Mouse (Mus musculus): ENCODE measurements around the gene Zbed4.
"Not testable (repeated sequence)": the region's sequence is repeated elsewhere in the genome, so short reads cannot be mapped to it uniquely, and the experiment has no call there.

Zbed4 gene

GRCm38 (mm10) chr15:88751564-88752402 lies at the start of gene Zbed4:
Zbed4 (plus strand) TSS chr15:88751660.
- DNase-seq (ENCODE audit: low spot score in 2 of 2): peak in 1 of 2 experiments; percentile 23

- DNase-seq (ENCODE audit: low spot score in 2 of 2): peak; percentile 46 to 65
These were observed 49.0 kb upstream of the Zbed4 start for GRCm38 (mm10) chr15:88702501-88702900.

- no peak for DNase-seq (ENCODE audit: low spot score in 2 of 2)
These were observed 47.2 kb upstream of the Zbed4 start for GRCm38 (mm10) chr15:88704284-88704683.

DNA sequence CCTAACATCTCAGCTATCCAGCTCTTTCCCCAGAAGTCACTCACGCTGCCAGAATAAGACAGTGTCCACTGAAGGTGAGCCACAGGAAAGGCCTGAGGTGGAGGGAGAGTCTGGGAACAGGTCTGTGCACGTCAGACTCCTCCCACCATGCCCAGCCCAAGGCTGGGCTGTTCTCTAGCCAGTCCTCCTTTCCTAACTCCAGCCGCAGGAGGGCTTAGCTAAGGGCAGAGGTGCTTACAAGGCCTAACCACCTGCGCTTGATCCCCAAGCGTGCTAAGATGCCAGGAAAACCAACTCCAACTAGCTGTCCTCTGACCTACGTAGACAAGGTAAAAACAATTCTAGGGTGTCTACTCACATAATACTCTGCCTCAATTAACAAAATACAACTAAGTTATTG lies 45.1 kb upstream of the Zbed4 start:
- no peak for DNase-seq (ENCODE audit: low spot score in 2 of 2)

- DNase-seq (ENCODE audit: low spot score in 2 of 2): not testable (repeated sequence)
These were observed 44.5 kb upstream of the Zbed4 start for GRCm38 (mm10) chr15:88706987-88707386.

GRCm38 (mm10) chr15:88708204-88708603 lies 43.3 kb upstream of the Zbed4 start:
- DNase-seq (ENCODE audit: low spot score in 2 of 2): no peak

DNA sequence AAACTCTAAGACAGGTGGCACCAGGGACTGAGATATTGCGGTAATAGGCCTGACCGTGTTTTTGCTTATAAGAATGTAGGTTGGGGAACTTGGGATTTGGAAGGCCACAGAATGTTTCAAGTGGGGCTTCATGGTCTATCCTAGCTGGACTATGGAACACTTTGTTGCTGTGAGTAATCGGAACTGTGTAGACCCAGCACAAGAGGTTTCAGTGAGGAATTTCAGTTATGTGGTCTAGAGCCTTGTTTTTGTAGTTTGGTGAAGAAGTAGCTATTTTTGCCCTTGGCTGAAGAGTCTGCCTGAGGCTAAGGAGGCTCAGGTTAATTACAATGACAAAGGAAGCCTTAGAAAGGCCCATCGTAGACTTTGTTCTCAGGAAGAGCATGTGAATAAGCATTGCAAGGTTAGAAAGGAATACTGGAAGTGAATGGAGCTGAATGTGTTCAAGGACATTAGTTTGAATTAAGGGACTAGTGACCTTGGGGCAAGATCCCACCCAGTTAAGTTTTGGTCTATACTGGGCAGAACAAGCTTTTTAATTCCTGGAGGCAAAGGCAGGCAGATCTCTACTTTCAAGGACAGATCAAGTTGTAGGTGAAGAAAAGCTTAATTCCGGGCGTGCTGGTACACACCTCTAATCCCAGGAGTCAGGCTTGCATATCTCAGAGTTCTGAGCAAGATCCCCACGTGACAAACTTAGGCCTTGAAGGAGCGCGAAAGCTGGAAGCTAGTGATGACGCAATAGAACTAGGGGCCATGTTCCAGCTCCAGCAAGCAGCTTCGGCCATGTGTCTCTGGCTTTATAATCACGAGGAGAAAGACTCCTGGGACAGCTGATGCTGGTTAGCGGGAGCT lies 42.6 kb upstream of the Zbed4 start:
- peak in 1 of 2 experiments; percentile 15 for DNase-seq (ENCODE audit: low spot score in 2 of 2)

GRCm38 (mm10) chr15:88709878-88710277 lies 41.6 kb upstream of the Zbed4 start:
- DNase-seq (ENCODE audit: low spot score in 2 of 2): no peak

DNA sequence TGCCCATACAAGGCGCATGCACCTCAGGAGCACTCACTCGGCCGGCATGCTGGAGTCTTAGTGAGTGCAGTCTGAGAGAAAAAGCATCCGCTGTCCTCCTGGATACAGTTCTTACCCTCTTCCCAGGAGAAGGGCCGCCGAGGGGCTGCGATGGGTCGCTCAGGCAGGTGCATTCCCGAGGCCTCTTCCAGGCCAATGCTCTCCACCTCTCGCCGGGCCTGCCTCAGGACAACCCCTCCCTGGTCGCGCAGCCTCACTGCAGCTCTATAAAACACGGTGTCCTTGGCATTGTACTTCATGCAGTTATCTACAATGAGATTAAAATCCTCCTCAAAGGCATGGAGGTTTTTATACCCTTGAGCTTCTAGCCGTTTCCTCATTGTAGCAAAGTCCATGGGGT lies 39.0 kb upstream of the Zbed4 start:
- DNase-seq (ENCODE audit: low spot score in 2 of 2): no peak

DNA sequence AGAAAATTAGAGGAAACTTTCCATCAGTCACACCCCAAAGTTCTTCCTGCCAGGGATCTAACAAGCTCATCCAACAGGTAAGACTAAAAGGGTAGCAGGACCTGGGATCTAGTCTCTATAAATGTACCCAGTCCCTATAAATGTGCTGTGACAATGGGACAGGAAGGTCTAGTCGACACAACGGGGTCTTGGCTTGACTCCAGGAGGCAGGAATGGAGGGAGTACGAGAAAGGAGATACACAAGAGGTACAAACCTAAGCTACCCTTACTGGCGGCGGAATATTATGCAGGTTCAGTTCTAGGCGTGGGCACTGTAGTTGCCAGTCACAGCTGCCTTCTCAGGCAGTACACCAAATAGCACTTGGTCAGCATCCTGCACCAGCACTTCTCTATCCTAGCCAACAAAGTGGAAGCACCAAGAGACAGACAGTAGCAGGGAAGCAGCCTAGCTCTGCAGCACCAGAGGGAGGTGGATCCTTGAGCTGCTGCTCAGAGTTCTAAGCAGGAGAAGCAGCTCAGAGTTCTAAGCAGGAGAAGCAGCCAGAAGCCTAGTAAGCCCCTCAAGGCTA lies 37.4 kb upstream of the Zbed4 start:
- no peak for DNase-seq (ENCODE audit: low spot score in 2 of 2)

GRCm38 (mm10) chr15:88716350-88716749 lies 35.1 kb upstream of the Zbed4 start:
- no peak for DNase-seq (ENCODE audit: low spot score in 2 of 2)

GRCm38 (mm10) chr15:88717239-88717638 lies 34.2 kb upstream of the Zbed4 start:
- DNase-seq (ENCODE audit: low spot score in 2 of 2): no peak

GRCm38 (mm10) chr15:88723205-88723604 lies 28.3 kb upstream of the Zbed4 start:
- no peak for DNase-seq (ENCODE audit: low spot score in 2 of 2)

- no peak for DNase-seq (ENCODE audit: low spot score in 2 of 2)
These were observed 27.1 kb upstream of the Zbed4 start for GRCm38 (mm10) chr15:88724311-88724710.

DNA sequence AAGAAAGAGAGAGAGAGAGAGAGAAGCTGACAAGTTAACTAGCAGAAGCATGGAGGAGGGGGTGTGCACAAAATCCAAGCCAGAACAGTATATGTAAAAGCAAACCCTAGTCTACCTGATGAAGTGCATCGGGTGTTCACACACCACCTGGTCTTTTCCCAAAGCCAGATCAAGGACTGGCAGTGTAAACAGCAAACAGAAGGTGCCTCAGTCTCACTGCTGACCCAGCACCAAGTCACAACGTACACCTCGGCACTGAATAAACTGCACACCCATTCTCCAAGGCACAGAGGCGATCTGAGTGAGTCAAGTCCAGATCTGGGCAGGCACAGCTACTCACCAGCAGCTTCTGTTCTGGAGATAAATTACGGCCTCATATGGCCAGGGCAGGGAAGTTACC lies 26.4 kb upstream of the Zbed4 start:
- DNase-seq (ENCODE audit: low spot score in 2 of 2): no peak

GRCm38 (mm10) chr15:88727204-88727603 lies 24.3 kb upstream of the Zbed4 start:
- no peak for DNase-seq (ENCODE audit: low spot score in 2 of 2)

GRCm38 (mm10) chr15:88730717-88731116 lies 20.7 kb upstream of the Zbed4 start:
- no peak for DNase-seq (ENCODE audit: low spot score in 2 of 2)

GRCm38 (mm10) chr15:88732405-88733020 lies 18.9 kb upstream of the Zbed4 start:
- no peak for DNase-seq (ENCODE audit: low spot score in 2 of 2)

DNA sequence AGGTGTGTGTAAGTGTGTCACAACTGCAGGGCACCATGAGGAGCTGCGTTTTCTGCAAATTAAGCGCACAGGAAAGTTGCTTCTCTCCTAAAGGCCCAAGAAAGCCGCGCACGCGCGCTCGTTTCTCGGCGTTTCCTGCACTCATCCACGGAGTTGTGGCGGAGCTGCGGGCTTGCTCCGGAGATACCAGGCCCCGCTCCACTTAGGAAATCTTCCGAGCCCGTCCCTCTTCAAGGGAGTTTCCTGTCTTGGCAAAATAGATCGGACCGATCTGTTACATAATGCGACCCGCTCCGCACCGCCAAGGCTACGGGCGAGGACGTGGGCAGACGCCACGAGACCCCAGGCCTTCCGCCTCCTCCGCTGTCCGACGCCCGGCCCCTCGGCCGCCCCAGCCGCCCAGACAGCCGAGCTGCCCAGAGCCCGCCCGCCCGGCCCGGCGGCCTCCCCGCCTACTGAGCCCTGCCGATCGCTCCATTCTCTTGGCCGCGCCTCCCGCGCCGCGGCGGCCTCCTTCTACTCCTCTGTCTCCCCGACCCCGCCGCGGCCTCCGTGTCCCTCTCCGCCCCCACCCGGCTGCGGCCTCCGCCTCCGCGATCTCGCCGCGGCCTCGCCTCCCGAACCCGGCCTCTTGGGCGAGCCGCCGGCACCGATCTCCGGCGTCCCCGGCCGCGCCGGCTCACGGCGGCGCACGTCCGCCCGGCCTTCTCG lies 18.3 kb upstream of the Zbed4 start:
- peak; percentile 71 to 72 for DNase-seq (ENCODE audit: low spot score in 2 of 2)

DNA sequence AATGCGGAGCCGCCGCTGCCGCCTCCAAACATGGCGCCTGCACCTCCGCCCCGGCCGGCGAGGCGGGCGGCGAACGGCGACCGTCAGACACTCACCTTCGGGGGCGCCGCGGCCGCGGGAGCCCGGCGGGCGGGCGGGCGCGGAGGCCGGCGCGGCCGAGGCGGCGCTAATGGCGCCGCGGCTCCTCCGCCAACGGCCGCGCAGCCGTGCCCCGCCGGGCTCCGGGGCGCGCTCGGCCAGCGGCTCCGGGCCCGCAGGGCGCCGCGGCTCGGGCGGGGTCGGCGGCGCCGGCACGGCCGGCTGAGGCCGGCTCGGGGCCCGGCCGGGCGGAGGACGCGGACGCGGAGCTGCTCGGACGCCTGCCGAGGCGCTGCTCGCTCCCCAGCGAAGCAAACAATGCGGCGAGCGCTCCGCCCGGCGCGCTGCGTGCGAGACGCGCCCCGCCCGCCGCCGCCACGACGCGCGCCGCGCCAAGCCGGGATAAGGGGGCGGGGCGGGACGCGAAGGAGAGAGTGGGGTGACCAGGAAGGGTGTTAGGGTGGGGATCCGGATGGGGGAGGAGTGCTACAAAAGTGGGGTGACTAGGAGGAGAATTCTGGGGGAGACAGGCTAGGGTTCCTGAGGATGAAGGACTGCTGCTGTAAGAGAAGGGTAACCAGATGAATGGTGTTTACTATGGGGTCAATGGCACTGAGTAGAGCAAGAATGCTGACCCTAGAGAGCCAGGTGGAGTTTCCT lies 17.5 kb upstream of the Zbed4 start, which contains the start of gene Brd1:
TSS of gene Brd1 (minus strand) at position 400 of the 738 bp plus-strand sequence.
- peak; percentile 82 for DNase-seq (ENCODE audit: low spot score in 2 of 2)
